Mouse (Mus musculus) frontal cortex, adult (tissue): ENCODE measurements around the gene Taf8.

ENCODE experiments used
- ATAC-seq: cut with Nextera tagmentation; 2 replicates; pipeline ENCODE4 v1.9.2; 2017; ENCODE audit warnings: mild to moderate bottlenecking, moderate library complexity, mixed read lengths; ENCODE audit not compliant: low TSS enrichment

The Taf8 gene

DNA sequence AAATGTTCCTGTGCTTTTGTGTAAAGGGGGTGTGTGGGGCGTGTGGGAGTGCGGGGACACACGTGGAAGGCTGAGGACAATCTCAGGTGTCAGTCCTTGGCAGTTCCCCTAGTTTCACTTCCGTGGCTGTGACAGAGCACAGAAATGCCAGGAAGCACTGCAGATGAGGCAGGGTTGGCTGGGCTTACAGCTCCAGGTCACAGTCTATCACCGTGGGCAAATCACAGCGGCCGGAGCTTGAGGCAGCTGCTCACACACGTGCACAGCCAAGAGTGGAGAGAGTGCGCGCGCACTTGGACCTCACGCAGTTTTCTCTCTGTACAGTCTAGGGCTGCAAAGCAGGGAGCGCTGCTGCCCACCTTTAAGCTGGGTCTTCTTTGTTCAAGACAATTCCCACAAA lies 43.8 kb downstream of the Taf8 start:
- ATAC-seq: no peak

DNA sequence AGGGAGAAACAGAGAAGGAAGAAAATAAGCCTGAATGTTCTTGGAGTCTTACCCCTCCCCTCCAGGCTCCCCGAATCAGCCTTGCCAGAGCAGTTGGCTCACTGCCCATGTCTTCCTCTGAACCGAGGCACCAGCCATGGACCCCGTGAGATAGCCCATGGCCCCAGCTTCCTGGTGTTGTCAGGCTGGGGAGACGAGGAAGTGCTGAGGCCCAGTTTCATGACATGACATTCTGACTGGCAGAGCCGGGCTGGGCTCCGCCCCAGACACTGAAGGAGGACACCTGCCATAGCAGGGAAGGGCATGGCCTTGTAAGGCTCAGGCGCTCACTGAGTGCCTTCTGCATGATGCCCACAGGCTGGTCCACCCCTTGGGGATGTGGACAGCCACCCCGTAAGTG lies 47.4 kb downstream of the Taf8 start:
- no peak for ATAC-seq

DNA sequence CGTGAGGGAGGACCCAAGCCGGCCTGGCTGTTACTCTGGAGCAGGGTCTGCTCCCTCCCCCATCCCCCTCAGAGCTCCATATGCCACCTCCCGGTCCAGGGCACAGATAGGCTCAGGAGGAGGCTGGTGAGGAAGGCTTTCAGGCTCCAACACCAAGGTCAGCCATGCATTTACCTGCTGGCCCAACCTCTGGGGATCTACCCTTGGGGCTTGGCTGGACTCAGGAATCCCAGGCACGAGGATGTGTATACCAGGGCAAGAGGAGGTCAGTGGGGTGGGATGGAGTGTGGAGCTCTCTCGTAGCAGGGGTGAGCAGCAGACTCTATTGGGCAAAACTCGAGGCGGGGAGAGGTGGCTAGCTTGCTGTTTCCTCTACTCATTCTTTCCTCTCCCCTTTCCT lies 49.2 kb downstream of the Taf8 start:
- ATAC-seq: no peak

DNA sequence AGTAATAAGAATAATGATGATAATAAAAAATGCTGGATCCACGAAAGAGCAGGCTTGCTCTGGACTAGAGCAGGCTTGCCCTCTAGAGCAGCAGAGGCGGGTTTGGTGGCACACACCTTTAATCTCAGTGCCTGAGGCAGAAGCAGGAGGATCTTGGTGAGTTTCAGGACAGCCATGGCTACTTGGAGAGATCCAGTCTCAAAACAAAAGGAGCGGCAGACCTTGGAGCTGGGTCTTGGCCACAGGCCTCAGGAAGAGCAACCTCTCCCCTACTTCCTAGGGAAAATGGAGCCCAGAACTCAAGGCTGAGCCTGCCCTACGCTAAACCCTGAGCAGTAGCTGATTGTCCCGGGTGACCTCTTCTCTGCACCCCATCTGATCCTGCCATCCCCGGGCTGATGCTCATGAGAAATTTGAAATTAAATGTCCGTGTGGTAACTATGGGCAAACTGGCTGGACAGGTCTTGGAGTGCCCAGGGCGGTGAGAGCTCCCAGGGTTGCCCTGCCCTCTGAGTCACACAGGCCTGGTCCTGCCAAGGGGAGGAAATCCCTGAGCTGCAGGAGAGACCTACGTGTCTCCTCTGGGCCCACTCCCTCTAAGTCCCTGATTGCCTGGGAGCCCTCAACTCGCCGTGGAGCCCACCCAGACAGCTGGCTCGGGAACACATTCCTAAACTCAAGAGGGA lies 51.1 kb downstream of the Taf8 start:
- no peak for ATAC-seq

DNA sequence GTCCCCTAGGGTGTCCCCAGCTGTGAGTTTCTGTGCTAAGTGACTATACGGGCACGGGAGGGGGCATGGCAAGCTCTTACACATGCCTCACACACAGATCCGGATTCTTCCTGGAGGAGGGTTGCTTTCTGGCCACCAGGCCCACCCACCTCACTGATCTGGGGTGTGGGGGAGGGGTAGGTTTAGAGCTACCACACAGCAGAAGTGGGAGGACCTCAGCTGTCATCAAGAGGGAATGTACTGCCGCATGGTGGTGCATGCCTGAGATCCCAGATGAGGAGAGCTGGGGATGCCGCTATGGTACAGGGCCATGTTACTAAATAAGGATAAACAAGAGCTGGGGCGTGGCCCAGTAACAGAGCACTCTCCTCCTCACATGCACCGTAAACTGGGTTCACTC lies 51.9 kb downstream of the Taf8 start:
- no peak for ATAC-seq

DNA sequence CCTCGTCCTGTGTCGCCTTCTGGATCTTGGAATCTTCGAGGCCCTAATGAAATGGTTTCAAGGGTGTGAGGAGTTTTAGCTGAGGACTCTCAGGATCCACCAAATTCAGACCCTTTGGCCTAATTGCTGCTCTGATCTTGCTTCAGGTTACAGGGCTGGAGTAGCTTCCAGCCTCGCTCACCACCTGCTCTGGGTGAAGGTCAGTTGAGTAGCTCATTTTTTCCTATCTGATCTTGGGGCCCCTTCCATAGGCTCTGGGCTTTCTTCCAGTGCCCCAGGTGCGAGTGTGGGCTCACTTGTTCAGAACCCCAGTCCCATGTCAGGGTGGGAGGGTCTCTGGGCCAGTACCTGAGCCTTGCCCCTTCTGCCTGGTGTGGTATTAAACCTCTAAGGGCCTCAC lies 52.7 kb downstream of the Taf8 start:
- ATAC-seq: no peak

DNA sequence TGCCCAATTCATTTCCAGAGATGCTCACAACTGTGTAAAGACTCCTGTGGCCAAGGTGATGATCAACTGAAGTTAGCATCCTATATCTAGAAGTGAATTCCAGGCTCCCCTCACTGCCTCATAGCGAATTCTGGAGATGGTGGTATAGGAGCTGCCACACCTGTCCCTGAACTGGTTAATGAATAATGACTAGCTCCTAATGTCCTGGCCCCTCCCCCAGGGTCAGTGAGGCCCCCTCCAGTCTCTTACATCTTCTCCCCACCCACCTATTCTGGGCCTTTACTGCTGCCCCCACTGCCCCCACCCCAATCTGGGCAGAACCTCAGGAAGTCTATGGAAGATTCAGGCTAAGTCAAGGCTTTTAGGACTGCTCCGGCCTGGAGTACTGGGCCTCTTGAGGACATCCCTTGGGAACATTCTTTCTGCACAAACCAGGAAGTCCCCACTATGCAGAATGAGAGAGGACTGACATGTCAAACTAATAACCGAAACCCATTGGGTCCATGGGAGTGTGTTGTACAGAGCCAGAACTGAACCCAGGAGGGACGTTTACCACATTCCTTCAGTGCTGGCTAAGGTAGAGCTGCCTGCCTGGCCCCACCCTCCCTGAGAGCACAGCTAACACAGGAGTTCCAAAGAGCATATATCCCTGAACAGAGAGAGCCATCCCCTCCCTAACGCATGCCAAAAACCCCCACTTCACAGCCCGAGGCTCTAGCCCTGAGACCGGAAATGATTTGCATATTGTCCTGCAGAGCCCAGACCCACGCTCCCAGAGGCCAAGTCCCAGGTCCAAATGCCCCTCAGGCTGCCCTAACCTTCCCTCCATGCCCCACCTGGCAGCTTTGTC lies 53.3 kb downstream of the Taf8 start:
- ATAC-seq: no peak

DNA sequence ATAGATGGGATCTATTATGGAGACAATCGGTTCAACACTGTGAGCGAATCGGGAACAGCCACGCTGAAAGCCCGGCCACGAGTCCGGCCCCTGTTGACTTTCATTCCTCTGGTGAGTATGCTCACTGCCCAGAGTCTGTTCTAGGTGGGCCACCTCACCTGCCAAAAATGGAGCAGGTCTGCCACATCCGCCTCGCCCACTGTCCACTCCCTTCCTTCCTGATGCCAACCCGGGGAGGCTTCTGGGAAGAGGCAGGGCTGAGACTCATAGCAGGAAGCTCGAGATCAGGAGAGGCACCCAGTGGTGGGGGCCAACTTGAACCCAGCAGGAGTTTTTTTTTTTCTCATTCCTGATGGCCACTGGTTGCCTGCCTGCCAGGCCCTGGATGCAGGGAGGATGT lies 55.5 kb downstream of the Taf8 start:
- ATAC-seq: no peak

DNA sequence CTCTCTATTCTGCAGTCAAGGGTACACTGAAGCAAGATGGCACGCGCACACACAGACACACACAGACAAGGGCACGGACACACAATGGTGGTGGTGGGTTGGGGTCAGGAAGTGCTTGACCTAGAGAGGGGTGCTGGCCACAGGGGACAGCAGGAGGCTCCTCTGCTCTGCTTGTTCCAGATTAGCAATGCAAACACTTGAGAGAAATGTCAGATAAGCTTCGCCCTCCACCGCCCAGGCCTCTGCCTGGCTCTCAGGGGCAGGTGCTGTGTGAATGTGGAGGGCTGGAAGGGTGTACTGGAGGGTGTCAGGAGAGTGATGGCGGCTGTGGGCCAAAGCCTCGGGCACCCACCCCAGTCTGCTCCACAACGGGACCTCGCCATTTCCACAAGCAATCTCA lies 56.1 kb downstream of the Taf8 start:
- ATAC-seq: no peak

DNA sequence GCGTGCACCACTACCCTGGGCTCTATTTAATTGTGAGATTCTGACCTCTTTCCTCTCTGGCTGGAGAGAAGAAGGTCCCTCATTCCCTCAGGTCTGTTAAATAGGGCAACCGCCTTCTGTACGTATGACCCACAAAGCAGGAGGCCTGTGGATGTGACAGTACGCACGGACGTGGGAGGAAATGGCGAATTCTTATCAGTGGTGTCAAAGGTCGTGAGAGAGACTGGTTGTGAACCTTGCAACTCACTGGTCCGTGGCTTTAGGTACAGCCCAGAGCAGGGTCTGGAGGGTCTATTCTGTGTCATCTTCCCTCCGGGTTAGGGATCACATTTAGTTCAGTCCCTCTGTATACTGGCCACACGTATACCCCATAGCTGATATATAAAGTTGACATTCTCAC lies 56.6 kb downstream of the Taf8 start:
- no peak for ATAC-seq

DNA sequence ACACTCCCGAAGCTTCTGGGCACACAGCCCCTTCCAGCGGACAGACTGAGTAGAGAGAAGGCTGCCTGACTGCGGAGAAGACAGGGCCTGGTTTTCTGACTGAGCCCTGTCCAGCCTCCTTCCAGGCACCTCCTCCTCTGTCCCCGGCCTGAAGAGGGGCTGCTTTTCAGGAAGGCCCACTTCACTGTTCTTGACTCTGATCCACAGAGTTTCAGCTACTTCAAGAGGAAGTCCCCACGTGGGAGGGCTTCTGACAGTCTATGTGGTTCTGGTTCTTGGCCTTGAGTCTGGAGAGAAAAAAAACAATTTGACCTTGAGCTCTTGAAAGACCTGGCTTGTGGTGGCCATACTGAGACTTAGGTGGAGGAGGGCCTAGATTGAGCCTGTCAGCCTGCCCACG lies 58.0 kb downstream of the Taf8 start:
- no peak for ATAC-seq

DNA sequence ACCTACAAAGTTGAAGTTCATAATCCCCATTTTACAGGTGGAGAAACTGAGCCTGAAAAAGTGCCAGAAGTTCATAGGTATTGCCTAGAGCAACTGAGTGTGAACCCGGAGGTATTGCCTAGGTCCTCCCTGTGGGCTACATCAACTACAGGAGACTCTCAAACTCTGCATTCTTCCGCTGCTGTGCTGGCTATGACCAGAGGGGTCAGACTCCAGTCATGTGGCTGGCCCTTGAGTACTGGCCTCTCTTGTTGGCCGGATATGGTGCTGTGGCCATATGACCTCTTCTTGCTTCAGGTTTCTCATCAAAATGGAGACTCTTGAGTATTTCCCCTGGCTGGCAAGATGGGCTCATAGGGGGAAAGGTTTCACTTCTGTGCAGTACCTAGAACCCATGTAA lies 59.8 kb downstream of the Taf8 start:
- no peak for ATAC-seq

DNA sequence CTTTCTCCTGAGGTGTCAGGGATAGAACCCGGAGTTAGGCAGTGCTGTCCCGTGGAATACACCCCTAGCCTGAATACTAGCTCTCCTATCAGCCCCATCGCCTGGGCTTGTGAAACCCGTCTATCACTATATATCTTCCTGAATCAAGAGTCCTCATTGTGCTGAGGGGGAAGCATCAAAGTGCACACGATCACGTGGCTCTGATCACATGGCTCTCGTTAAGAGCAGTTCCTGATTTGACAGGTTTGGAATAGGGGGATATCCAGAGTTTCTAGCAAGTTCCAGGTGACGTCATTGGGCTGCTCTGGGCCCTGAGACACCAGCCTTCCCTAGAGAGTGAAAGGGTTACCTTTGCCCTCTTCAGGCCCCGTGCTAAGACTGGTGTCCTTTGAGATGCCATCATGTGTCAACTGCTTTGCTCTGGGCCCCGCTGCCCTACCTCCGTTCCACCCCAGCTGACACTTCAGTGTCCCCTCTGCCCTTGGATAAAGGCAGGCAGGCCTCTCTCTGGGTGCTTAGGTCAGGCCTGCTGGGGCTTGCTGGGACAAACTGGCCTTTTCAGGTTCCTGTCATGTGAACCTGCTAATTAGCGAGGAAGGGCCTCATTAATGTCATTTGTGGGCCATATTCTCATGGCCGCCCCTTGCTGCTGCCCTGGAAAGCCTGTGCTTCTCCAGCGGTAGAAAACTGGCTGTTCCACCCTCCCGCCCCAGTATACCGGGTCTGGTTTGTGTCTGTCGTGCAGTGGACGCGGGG lies 60.6 kb downstream of the Taf8 start:
- ATAC-seq: no peak

DNA sequence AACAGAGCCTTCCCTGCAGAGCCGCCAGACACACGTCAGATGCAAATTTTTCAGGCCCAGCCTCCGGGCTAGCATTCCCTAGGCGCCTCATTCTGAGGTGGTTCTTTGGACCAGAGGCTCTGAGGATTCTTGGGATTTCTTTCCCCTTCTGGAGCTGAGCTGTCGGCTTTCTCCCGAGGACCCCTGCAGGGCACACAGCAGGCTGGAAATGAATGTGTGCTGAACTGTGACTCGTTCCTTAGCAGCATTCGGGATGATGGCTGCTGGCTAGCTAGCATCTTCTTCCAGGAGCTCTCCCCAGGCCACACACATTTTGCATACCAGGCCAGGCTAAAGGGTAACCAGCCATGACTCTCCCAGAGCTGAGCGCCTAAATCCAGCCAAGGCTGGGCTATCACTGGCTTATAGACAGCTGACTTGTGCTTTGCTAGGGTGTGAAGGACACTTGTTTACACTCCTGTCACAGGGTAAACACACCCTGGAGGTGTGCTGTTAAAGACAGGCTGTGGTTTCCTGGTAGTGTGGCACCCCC lies 61.7 kb downstream of the Taf8 start:
- no peak for ATAC-seq

DNA sequence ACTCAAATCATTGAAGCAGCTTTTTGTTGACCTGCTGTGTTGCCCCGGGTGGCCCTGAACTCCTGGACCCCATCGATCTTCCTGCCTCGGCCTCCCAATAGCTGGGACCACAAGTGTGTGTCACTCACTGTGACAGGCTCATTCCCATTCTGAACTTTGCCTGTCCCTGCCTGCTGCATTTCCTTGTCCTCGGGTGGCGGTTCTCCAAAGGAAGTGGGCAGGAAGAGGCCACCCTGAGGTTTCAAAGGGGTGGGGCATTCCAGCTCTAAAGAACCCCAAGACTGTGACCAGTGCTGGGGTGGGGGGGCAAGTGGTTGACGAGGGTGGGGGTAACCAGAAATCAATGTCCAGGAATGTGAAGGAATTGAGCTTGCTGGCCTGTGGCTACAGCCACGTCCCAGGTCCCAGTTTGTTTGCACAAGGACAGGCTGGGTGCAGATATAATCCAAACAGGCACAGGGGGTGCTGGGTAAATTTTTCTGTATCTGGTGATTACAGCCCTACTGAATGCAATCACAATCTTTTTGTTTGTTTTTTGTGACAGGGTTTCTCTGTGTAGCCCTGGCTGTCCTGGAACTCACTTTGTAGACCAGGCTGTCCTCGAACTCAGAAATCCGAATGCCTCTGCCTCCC lies 62.6 kb downstream of the Taf8 start:
- ATAC-seq: no peak

DNA sequence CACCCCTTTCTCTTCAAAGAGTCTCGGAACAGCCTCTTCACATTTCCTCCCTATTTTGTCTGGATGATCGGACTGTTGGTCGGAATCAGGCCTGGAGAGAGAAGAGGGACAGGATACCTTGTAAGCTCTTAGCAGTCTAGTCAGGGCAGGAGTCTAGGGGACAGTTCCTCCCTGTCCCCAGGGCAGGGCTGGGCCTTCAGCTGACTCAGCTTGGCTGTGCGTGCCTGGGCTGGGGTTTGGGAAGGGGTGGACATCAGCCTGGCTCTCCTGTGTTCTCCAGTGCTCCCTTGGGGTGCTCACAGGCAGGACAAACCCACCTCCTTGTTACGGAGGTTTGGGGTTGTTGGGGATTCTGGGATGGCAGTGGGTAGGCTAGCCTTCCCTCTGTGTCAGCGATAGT lies 63.5 kb downstream of the Taf8 start:
- ATAC-seq: no peak

DNA sequence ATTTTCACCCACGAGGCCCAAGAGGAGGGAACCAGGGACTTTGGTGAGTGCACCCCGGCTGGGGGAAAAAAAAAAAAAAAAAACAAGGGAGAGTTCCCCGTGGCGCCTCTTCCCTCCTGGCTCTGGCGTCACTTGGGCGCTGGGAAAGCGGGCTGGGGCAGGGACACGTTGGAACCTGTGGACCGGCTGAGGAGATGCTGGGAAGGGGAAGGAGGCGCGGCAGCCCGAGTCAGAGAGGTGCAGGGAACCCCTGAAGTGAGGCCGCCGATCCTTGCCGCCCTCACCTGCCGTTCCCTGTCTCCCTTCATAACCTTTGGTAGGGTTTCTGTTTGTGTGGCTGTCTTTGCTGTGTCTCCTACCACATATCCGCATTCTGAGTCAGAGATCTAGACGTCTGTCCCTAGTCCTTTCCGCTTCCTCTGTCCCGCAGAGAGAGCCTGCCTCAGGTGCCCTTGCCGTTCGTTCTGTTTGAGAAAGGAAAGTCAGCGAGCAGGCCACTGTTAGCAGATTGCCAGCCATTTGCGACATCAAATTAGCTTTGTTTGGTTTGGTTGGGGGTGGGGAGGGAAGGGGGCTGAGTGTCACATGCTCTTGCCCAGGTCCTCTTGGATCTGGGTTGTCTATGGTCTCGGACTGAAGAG lies 65.1 kb downstream of the Taf8 start, which contains the start of gene 1700001C19Rik:
Gene 1700001C19Rik (minus strand): TSS at position 470 of the 641 bp plus-strand sequence.
- no peak for ATAC-seq

DNA sequence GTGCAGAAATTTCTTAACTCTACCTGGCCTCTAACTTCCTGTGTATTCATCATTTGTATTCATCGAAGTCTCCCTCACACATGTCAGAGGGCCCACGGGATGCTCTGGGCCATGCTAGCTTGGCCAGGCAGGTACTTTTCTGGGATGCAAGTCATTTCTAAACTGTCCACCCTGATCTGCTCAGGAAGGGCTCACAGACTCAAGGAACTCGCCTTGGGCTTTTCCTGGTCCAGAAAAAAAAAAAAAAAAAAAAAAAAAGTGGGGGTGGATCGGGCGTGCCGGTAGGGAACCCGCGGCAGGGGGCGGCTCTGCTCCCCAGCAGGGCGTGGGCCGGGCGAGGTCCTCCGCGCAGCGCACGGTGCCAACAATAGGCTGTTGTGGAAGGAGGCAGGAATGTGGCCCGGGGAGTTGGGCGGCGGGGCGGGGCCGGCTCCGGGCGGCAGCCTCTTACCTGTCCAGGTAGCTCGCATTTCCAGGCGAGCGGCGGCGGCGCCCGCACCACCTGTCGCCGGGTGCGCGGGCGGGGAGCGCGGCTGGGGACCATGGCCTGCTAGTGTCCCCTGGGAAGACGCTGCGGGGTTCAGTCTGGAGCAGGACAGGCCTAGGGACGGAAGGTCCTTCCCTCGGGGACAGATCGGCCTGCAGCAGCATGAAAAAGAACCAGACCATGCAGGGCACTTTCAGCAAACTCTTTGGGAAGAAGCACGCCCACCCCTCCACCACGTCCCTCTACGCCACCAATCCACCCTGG lies 65.8 kb downstream of the Taf8 start, which contains the start of gene AI661453:
Gene AI661453 (plus strand): TSS at position 460 of the 751 bp plus-strand sequence.
- no peak for ATAC-seq
